Mouse (Mus musculus) olfactory bulb, adult 2 months (tissue): ENCODE data around the gene Col5a2. TPM values are rescaled to one million over a fixed set of nuclear protein-coding genes. Genes with fewer than 3 reads are reported as not detected.
"Not testable (repeated sequence)": the region's sequence is repeated elsewhere in the genome, so short reads cannot be mapped to it uniquely, and the experiment has no call there.

Source experiments
- H3K27ac ChIP-seq: fragments of 200-500 bp; 2 replicates; pipeline ENCODE4 v1.5.1; 2012; ENCODE audit warnings: low read depth, low read length; ENCODE audit not compliant: insufficient read depth
- H3K4me1 ChIP-seq: fragments of 200-500 bp; 2 replicates; pipeline ENCODE4 v1.6.1; 2012; ENCODE audit warnings: low read length; ENCODE audit not compliant: control insufficient read depth, insufficient read depth
- H3K4me3 ChIP-seq: fragments of 200-500 bp; 2 replicates; pipeline ENCODE4 v1.5.1; 2012; ENCODE audit warnings: mild to moderate bottlenecking, low read depth, low read length, moderate library complexity; ENCODE audit not compliant: insufficient read depth
- CTCF ChIP-seq: fragments of 200-500 bp; IDR thresholded peaks from 2 replicates; pipeline ENCODE4 v1.5.1; 2012; ENCODE audit warnings: low read depth, mild to moderate bottlenecking, low read length, moderate library complexity; ENCODE audit not compliant: insufficient read depth
- POLR2A ChIP-seq: fragments of 200-500 bp; IDR thresholded peaks from 2 replicates; pipeline ENCODE4 v1.6.1; 2012; ENCODE audit warnings: mild to moderate bottlenecking, low read depth, low read length, moderate library complexity; ENCODE audit not compliant: insufficient read depth
- WGBS: fragments of 180-500 bp; shearing (Covaris S2); methylation state at CpG from one replicate; pipeline ENCODE4 v1.1.7; 2018; 5-methylcytosine and 5-hydroxymethylcytosine counted together
- polyA plus RNA-seq: library from polyadenylated mRNA; stranded (reverse); fragments of >200 nt; gene quantifications from 2 replicates; pipeline ENCODE4 v1.2.4, GENCODE M21; 2012; ENCODE audit warnings: low replicate concordance; ENCODE audit not compliant: missing spikeins, insufficient read depth, insufficient read length

Gene Col5a2
- not detected in 2 replicates for polyA plus RNA-seq

GRCm38 (mm10) chr1:45502865-45503332 lies at the start of gene Col5a2:
Gene Col5a2 (minus strand): TSS chr1:45503282.
- TF ChIP-seq CTCF: no peak
- no peak for TF ChIP-seq POLR2A
- H3K27ac ChIP-seq: no peak within 1 kb of the TSS

GRCm38 (mm10) chr1:45550531-45550930 lies 47.4 kb upstream of the Col5a2 start:
- TF ChIP-seq POLR2A (no peak), CTCF (no peak)
- no peak overlapping the region for H3K4me3 ChIP-seq
- 83% methylated on average over 4 of the region's 4 CpGs for WGBS
- H3K27ac ChIP-seq: no peak overlapping the region
- no peaks in the 10 kb centered on the region for H3K4me1 ChIP-seq

More at GRCm38 (mm10) chr1:45502865-45503332, at the start of gene Col5a2:
- Histone ChIP-seq H3K4me1 (no peaks in the 10 kb centered on the region), H3K4me3 (peak within 1 kb of the TSS; percentile 24)
- 4% methylated on average over 12 of the region's 12 CpGs for WGBS

GRCm38 (mm10) chr1:45541888-45542287 lies 38.8 kb upstream of the Col5a2 start:
- TF ChIP-seq POLR2A (no peak), CTCF (no peak)
- no peak overlapping the region for H3K4me3 ChIP-seq
- WGBS: 22% methylated on average over 1 of the region's 1 CpGs
- H3K27ac ChIP-seq: no peak overlapping the region
- peaks cover 4% of the 10 kb centered on the region; the same call in 1 of the 2 replicates for H3K4me1 ChIP-seq

GRCm38 (mm10) chr1:45541161-45541560 lies 38.1 kb upstream of the Col5a2 start:
- TF ChIP-seq POLR2A: no peak
- no peak for TF ChIP-seq CTCF
- Histone ChIP-seq H3K4me3 (no peak overlapping the region), H3K4me1 (peaks cover 4% of the 10 kb centered on the region; the same call in 1 of the 2 replicates), H3K27ac (no peak overlapping the region)
- 88% methylated on average over 2 of the region's 2 CpGs for WGBS

- H3K4me1 ChIP-seq: no peaks in the 10 kb centered on the region
- no peak overlapping the region for H3K27ac ChIP-seq
- TF ChIP-seq POLR2A (no peak), CTCF (no peak)
- WGBS: 70% methylated on average over 2 of the region's 2 CpGs
- no peak overlapping the region for H3K4me3 ChIP-seq
These were observed 28.4 kb upstream of the Col5a2 start for GRCm38 (mm10) chr1:45531486-45531885.

GRCm38 (mm10) chr1:45527476-45527875 lies 24.4 kb upstream of the Col5a2 start:
- not testable (repeated sequence) for H3K27ac ChIP-seq, H3K4me3 ChIP-seq, H3K4me1 ChIP-seq

GRCm38 (mm10) chr1:45523601-45524000 lies 20.5 kb upstream of the Col5a2 start:
- 96% methylated on average over 3 of the region's 3 CpGs for WGBS
- no peak for TF ChIP-seq POLR2A
- TF ChIP-seq CTCF: no peak
- no peak overlapping the region for H3K4me3 ChIP-seq
- H3K4me1 ChIP-seq: no peaks in the 10 kb centered on the region
- no peak overlapping the region for H3K27ac ChIP-seq

GRCm38 (mm10) chr1:45521486-45521885 lies 18.4 kb upstream of the Col5a2 start:
- no peak overlapping the region for H3K27ac ChIP-seq
- no peak for TF ChIP-seq CTCF
- no peak for TF ChIP-seq POLR2A
- 82% methylated on average over 2 of the region's 2 CpGs for WGBS
- H3K4me1 ChIP-seq: no peaks in the 10 kb centered on the region
- H3K4me3 ChIP-seq: no peak overlapping the region

GRCm38 (mm10) chr1:45502241-45502741 lies 791 bp downstream of the Col5a2 start:
- Histone ChIP-seq H3K27ac (no peak overlapping the region), H3K4me3 (peak overlapping the region; percentile 7; the same call in 1 of the 2 replicates), H3K4me1 (no peaks in the 10 kb centered on the region)
- TF ChIP-seq POLR2A: no peak
- TF ChIP-seq CTCF: no peak
- 3% methylated on average over 11 of the region's 11 CpGs for WGBS

GRCm38 (mm10) chr1:45501437-45501836 lies 1.6 kb downstream of the Col5a2 start:
- H3K4me1 ChIP-seq: no peaks in the 10 kb centered on the region
- H3K4me3 ChIP-seq: no peak overlapping the region
- 45% methylated on average over 6 of the region's 6 CpGs for WGBS
- no peak for TF ChIP-seq CTCF
- TF ChIP-seq POLR2A: no peak
- H3K27ac ChIP-seq: no peak overlapping the region
